Mouse (Mus musculus) 3T3-L1 (cell line): ENCODE data around the gene Rln3.

ENCODE experiments used
- DNase-seq: peaks from one replicate; pipeline ENCODE4 v3.0.0-alpha.2; 2015; ENCODE audit warnings: low read depth, low spot score

Rln3 gene

GRCm38 (mm10) chr8:84065457-84066072 lies 20.8 kb upstream of the Rln3 start:
- no peak for DNase-seq

- DNase-seq = no peak
Measured at GRCm38 (mm10) chr8:84065037-84065436, 20.2 kb upstream of the Rln3 start, which contains the start of gene Gm10643. TSS of gene Gm10643 (minus strand) at chr8:84065137.

DNA sequence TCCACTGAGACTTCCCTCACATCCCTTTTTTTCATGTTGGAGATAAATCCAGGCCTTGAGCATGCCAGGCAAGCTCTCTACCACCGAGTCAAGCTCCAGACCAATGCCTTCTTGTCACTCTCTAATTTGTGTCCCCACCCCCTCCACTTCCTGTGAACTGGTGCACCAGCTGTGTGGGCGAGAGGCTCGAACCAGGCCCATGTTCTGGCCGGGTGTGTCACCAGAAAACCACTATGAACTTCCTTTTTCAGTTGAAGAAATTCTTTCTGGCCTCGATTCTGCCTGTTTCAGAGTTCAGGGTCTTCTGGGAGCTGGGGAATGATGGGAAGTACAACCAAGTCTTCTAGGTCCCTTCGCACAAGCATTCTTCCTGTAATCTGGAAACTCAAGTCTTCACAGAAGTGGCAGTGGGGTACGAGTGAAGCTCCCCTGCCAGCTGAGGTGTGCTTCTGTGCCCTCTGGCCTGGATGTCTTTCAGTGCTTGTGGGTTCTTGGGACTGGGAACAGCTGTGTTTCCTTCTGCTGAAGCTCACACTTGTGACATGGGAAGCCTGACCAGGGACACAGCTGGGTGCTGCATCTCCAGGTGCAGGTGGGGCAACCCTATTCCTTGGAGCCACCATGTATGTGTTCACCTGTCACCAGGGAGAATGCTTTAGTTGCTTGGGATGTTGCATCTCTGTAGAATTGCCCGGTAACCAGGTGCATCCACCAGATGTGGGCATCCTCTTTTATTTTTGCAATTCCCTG lies 19.2 kb upstream of the Rln3 start:
- peak; percentile 39 for DNase-seq

GRCm38 (mm10) chr8:84060245-84060644 lies 15.4 kb upstream of the Rln3 start:
- DNase-seq = no peak

DNA sequence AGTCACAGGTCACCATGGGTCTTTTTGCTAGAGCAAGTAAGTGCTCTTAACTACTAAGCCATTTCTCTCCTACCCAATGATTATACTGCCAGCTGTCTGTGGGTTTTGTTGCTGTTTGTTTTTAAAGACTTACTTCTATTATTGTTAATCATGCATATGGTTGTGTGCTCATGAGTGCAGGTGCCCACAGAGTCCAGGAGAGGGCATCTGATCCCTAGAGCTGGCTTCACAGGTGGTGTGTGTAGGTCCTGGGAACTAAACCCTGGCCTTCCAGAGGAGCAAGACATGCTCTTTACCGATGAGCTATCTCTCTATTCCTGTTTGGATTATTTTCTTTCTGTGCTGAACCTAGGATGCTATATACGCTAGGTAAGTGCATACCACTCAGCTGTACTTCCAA lies 14.4 kb upstream of the Rln3 start:
- no peak for DNase-seq

GRCm38 (mm10) chr8:84057827-84058226 lies 13.0 kb upstream of the Rln3 start:
- no peak for DNase-seq

DNA sequence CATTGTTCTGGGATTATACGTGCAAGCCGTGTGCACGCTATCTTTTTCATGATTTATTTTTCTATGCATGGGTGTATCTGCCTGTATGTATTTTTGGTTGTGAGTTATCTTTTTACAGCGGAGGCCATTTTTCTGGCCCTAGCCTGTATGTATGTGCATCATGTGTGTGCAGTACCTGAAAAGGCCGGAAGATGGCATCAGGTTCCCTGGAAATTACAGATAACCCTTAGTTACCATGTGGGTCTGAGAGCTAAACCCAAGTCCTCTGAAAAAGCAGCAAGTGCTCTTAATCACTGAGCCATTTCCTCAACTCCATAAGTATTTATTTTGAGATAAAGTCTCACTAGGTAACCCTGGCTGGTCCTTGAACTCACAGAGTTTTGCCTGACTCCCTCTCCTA lies 8.4 kb upstream of the Rln3 start:
- no peak for DNase-seq

DNA sequence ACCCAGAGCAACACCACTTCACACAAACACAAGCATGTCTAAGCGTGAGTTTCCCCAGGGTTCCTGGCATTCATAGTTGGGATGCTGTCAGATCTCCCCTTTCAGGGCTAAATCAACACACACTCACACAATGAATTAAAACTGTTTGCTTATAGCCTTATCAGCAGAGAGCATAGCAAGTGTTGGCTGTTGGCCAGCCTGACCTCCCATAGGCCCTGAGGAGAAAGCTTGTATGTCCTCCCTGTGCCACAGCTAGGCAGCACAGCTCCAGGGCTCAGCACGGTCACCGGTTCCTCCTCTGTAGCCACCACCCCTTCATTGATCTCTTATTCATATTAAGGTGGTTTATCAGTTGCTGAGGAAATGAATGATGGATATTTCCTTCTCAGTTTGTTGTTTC lies 7.9 kb upstream of the Rln3 start:
- DNase-seq = no peak

DNA sequence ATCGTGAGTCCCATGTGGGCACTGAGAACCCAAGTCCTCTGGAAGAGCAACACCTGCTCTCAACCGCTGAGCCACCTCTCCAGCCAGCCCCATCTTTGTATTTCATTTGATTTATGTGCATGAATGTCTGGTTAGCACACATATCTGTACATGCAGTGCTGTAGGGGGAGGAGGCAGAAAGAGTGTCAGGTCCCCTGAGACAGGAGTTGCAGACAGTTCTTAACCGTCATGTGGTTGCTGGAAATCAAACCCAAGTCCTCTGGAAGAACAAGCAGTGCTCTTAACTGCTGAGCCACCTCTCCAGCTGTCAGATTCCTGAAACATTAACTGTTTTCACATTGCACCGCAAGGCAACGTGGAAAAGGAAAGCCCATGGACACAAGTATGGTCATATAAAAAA lies 3.4 kb upstream of the Rln3 start:
- DNase-seq = no peak

DNA sequence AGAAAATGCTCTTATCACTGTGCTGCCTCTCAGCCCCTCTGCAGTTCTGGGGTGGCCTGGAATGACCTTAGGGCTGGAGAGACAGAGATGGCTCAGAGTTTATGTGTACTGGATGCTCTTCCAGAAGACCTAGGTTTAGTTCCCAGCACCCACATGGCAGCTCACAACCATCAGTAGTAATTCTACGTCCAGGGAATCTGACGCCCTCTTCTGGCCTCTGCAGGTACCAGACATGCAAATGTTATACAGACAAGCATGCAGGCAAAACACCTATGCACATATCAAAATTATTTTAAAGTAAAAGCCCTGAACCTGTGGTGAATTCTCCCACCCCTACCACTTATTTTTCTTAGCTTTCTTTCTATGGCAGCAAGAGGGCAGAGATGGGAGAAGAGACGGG lies 1.7 kb upstream of the Rln3 start:
- DNase-seq = no peak

GRCm38 (mm10) chr8:84044103-84044502 lies 697 bp downstream of the Rln3 start:
- DNase-seq = no peak

GRCm38 (mm10) chr8:84042948-84043342 lies 1.9 kb downstream of the Rln3 start:
- no peak for DNase-seq

DNA sequence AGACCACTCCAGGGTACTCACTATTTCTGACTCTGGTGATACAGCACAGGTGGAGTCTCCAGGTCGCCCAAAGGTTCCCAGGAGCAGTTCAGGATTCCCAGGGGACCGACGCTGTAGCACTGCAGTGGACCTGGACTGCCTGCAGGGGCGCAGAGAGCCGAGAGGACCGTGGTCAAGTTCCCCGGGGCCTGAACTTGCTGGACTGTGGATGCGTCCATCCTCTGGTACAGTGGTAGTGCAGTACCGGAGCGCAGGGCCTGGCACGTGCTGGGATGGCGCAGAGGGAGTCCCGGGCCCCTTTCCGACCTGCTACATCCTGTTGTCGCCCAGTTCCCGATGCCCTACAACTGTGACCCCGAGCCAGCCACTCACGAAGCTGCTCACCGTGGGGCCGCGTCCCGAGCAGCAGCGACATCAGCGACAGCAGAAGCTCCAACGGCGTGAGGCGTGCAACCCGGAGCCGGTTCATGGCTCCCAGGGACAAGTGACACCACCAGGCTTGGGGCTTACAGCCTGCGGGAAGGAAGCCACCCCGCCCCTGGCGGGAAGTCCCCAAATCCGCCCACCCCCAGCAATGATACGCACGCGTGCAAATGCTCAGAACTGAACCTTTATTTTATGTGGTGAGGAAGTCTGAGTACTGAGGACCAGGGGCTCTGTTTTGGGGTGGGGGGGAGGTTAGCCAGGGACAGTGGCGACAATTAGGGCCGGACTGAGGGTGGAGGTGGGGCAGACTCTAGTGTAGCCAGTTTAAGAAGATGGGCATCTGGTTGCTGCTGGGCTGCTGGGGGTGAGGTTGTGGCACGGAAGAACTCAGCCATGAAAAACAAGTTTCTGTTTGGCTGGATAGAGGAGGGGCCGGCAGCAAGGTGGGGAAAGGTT lies 2.5 kb downstream of the Rln3 start, which contains the start of gene Il27ra:
Gene Il27ra, minus strand, starts transcription at position 524 of the 882 bp plus-strand sequence.
- DNase-seq = no peak

- peak; percentile 84 for DNase-seq
Measured at GRCm38 (mm10) chr8:84039050-84039449, 5.8 kb downstream of the Rln3 start.

- peak; percentile 56 for DNase-seq
Measured at GRCm38 (mm10) chr8:84038015-84038414, 6.8 kb downstream of the Rln3 start.

DNA sequence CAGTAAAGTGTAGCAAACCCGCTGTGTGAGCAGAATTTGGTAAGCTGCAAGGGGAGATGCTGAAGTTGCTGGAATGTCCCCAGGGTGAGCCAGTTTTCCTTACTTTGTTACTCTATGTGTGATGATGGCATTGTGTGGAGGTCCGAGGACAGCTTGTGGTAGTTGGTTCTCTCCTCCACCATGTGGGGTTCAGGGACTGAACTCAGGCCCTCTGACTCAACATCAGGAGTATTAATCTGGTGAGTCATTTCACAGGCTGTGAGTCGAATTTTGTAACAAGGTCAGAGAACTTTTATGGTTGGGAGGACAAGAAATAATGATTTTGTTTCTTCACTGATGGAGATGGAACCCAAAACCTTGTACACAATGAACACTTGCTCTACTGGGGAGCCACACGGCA lies 12.0 kb downstream of the Rln3 start:
- DNase-seq = peak; percentile 88

GRCm38 (mm10) chr8:84029272-84029671 lies 15.5 kb downstream of the Rln3 start:
- no peak for DNase-seq

DNA sequence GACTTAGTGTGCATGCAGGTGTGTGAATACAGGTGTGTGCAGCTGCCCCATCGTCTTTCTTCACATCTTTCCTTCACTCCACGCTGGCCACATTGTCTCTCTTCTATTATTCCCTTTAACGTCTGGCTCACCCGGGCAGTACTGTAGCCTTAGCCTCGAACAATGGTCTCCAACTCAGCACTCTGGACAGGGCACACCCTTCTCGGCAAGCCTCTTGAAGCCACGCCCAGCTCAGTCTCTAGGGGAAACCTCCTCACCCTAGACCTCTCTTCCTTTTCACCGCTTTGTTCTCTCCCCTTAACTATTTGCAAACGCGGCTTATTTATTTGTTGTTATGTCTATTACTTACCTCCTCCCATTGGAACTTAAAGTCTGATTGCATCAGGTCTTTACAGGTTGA lies 17.4 kb downstream of the Rln3 start:
- peak; percentile 66 for DNase-seq

GRCm38 (mm10) chr8:84025863-84026262 lies 18.9 kb downstream of the Rln3 start:
- DNase-seq = no peak

DNA sequence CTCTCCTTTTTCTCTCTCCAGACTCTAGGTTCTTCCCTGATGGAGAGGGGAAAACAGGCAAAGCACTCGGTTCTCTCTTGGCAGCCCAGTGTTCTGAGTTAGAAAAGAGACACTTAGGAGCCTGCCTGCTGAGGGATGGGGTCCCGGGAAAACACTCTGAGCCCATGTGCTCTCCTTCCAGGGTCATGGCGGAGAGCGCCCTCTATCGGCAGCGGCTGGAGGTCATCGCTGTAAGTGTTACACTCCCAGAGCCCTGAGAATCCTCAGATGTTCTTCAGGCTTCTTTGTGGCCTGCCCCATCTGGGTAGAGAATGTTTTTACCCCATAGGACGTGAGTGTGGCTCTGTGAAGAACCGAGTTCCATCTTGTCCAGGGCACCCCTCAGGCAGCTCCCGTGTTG lies 20.6 kb downstream of the Rln3 start:
- no peak for DNase-seq

DNA sequence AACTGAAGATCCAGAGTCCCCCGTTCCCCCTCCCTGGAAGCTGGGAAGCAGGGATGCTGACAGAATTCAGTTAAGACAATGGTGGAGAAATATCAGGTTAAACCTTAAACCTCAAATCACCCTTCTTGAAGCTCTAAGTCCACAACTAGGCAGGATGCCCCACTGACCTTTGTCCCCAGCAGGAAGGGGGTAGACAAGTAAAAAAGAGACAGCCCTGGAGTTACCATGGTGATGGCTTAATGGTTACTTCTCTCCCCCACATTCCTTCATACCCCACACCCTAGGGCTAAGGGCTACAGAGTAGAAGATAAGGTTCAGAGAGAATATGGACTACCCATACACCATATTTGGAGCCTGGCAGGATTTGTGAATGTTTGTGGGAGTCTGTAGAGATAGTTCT lies 21.2 kb downstream of the Rln3 start:
- DNase-seq = no peak

GRCm38 (mm10) chr8:84023085-84023484 lies 21.7 kb downstream of the Rln3 start:
- peak; percentile 92 for DNase-seq
